Mouse (Mus musculus) brain, embryonic 18.5 days (tissue): Measurements from ENCODE around the gene Gm44511.

Experiments used
- DNase-seq: peaks from one replicate; pipeline ENCODE4 v3.0.0-alpha.2; 2012; ENCODE audit warnings: low read depth, low spot score

The Gm44511 gene

GRCm38 (mm10) chr6:128826132-128826531, at the start of gene Gm44511, which contains the start of gene Klrb1b:
Gene Gm44511, minus strand, starts transcription at chr6:128826315.
Gene Klrb1b, minus strand, starts transcription at chr6:128826331.
- no peak for DNase-seq

- no peak for DNase-seq
Observed at GRCm38 (mm10) chr6:128871910-128872610, 45.9 kb upstream of the Gm44511 start.

- DNase-seq: no peak
Observed at GRCm38 (mm10) chr6:128868861-128869260, 42.7 kb upstream of the Gm44511 start.

- DNase-seq: no peak
Observed at GRCm38 (mm10) chr6:128857976-128858375, 31.9 kb upstream of the Gm44511 start.

GRCm38 (mm10) chr6:128856250-128856649, 30.1 kb upstream of the Gm44511 start:
- no peak for DNase-seq

GRCm38 (mm10) chr6:128855477-128855876, 29.4 kb upstream of the Gm44511 start:
- no peak for DNase-seq

GRCm38 (mm10) chr6:128854895-128855294, 28.8 kb upstream of the Gm44511 start:
- DNase-seq: no peak

- DNase-seq: no peak
Observed at GRCm38 (mm10) chr6:128854024-128854820, 28.1 kb upstream of the Gm44511 start.

- no peak for DNase-seq
Observed at GRCm38 (mm10) chr6:128852766-128853165, 26.7 kb upstream of the Gm44511 start.

- no peak for DNase-seq
Observed at GRCm38 (mm10) chr6:128851151-128851550, 25.0 kb upstream of the Gm44511 start.

GRCm38 (mm10) chr6:128850671-128851070, 24.6 kb upstream of the Gm44511 start:
- DNase-seq: no peak

- no peak for DNase-seq
Observed at GRCm38 (mm10) chr6:128849902-128850301, 23.8 kb upstream of the Gm44511 start.

GRCm38 (mm10) chr6:128847401-128847800, 21.3 kb upstream of the Gm44511 start:
- no peak for DNase-seq

- no peak for DNase-seq
Observed at GRCm38 (mm10) chr6:128845998-128846542, 20.0 kb upstream of the Gm44511 start.

- no peak for DNase-seq
Observed at GRCm38 (mm10) chr6:128845319-128845979, 19.3 kb upstream of the Gm44511 start.

GRCm38 (mm10) chr6:128844586-128845080, 18.5 kb upstream of the Gm44511 start:
- DNase-seq: no peak

GRCm38 (mm10) chr6:128844131-128844530, 18.0 kb upstream of the Gm44511 start:
- DNase-seq: no peak

GRCm38 (mm10) chr6:128843479-128843992, 17.4 kb upstream of the Gm44511 start:
- DNase-seq: no peak

GRCm38 (mm10) chr6:128842945-128843478, 16.9 kb upstream of the Gm44511 start:
- DNase-seq: peak; percentile 93

- DNase-seq: no peak
Observed at GRCm38 (mm10) chr6:128842356-128842944, 16.3 kb upstream of the Gm44511 start.
